Mouse (Mus musculus) adipocyte (in vitro differentiated cells): ENCODE measurements around the gene Bud23.
"Not testable (repeated sequence)": the region's sequence is repeated elsewhere in the genome, so short reads cannot be mapped to it uniquely, and the experiment has no call there.

ENCODE experiments used
- DNase-seq: peaks from one replicate; pipeline ENCODE4 v3.0.0-alpha.2; 2016; ENCODE audit warnings: low spot score

The Bud23 gene

GRCm38 (mm10) chr5:135064909-135065446, at the start of gene Bud23:
Bud23 (minus strand) TSS chr5:135064959.
- not testable (repeated sequence) for DNase-seq

- no peak for DNase-seq
Observed at GRCm38 (mm10) chr5:135113782-135114181, 49.0 kb upstream of the Bud23 start.

- DNase-seq: no peak
Observed at GRCm38 (mm10) chr5:135109976-135110375, 45.2 kb upstream of the Bud23 start.

GRCm38 (mm10) chr5:135109426-135109825, 44.7 kb upstream of the Bud23 start:
- peak; percentile 40 for DNase-seq

GRCm38 (mm10) chr5:135109017-135109416, 44.3 kb upstream of the Bud23 start:
- no peak for DNase-seq

- peak; percentile 76 for DNase-seq
Observed at GRCm38 (mm10) chr5:135107521-135108501, 43.1 kb upstream of the Bud23 start.

GRCm38 (mm10) chr5:135106758-135107256, 42.0 kb upstream of the Bud23 start:
- DNase-seq: no peak

- no peak for DNase-seq
Observed at GRCm38 (mm10) chr5:135103999-135104660, 39.4 kb upstream of the Bud23 start.

GRCm38 (mm10) chr5:135100981-135101380, 36.2 kb upstream of the Bud23 start:
- peak; percentile 76 for DNase-seq

GRCm38 (mm10) chr5:135089653-135090052, 24.9 kb upstream of the Bud23 start, which contains the start of gene Mlxipl:
Mlxipl (plus strand) TSS chr5:135089890.
- DNase-seq: no peak

GRCm38 (mm10) chr5:135086871-135087270, 22.1 kb upstream of the Bud23 start:
- DNase-seq: no peak

GRCm38 (mm10) chr5:135080539-135080938, 15.8 kb upstream of the Bud23 start:
- DNase-seq: no peak

- no peak for DNase-seq
Observed at GRCm38 (mm10) chr5:135079578-135079977, 14.8 kb upstream of the Bud23 start.

GRCm38 (mm10) chr5:135078482-135078810, 13.7 kb upstream of the Bud23 start:
- no peak for DNase-seq

GRCm38 (mm10) chr5:135077564-135078481, 13.1 kb upstream of the Bud23 start, which contains the start of gene Vps37d:
Vps37d (minus strand) TSS chr5:135078266.
- peak; percentile 90 for DNase-seq

GRCm38 (mm10) chr5:135076931-135077505, 12.3 kb upstream of the Bud23 start:
- DNase-seq: no peak

GRCm38 (mm10) chr5:135076368-135076767, 11.6 kb upstream of the Bud23 start:
- DNase-seq: no peak

- no peak for DNase-seq
Observed at GRCm38 (mm10) chr5:135075655-135076054, 10.9 kb upstream of the Bud23 start.

- no peak for DNase-seq
Observed at GRCm38 (mm10) chr5:135073349-135074150, 8.8 kb upstream of the Bud23 start.

- DNase-seq: no peak
Observed at GRCm38 (mm10) chr5:135072720-135073119, 8.0 kb upstream of the Bud23 start.
